32 mouse cellular contexts compared by ENCODE assay signal in the genomic region with DNA sequence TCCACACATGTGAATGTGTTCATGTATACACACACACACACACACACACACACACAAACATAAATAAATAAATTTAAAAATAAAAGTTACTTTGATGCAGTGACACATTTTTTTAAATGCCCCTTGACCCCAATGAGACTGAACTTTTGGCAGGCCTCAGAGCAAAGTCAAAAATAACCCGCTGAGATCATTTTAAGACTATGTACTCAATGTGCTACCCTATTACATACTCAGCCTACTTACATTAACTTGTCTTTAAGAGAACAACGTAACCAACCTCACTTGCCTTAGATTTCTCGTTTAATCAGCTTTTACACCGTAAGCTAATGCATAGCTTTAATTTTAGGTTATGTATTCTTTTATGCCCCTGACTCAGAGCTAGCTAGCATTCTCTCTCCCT. TPM values are rescaled to one million over a fixed set of nuclear protein-coding genes. Genes with fewer than 3 reads are reported as not detected.
DNase-seq lines count a peak whose midpoint lies in the region; ATAC-seq and TF ChIP-seq lines count a peak whose summit lies in the region.
"Had no signal": no experiment of that assay in that cellular context is flagged by ENCODE, and none has a peak within 500 bp of the region (broad histone marks: within the 10 kb centered on the region; RNA-seq: fewer than 3 reads in every experiment).

No protein-coding gene starts in this region.

- H3K9me3 ChIP-seq in heart, postnatal 0 days (replicated peaks; ENCODE audit: control insufficient read depth, low read length), result no peaks in the 10 kb centered on the region
- no peaks in the 10 kb centered on the region for H3K9me3 ChIP-seq in lung, postnatal 0 days (ENCODE audit: low read length)
- H3K9me3 ChIP-seq: embryonic facial prominence, embryonic 12.5 days; embryonic facial prominence, embryonic 15.5 days; G1E; heart, embryonic 12.5 days; heart, embryonic 15.5 days had no signal

- ATAC-seq in heart, postnatal 0 days (ENCODE audit: insufficient read depth, low read depth), result no peak
- no peak for ATAC-seq in lung, postnatal 0 days
- ATAC-seq in megakaryocyte progenitor cell, adult 5-6 weeks (replicated peaks; ENCODE audit: poor library complexity), result no peak
- ATAC-seq: forebrain, embryonic 14.5 days; forebrain, postnatal 0 days; hindbrain, postnatal 0 days; inflammation-experienced regulatory T-cells, adult 6 months had no signal

- peak; percentile 43 for DNase-seq in heart, postnatal 0 days (ENCODE audit: low spot score)
- DNase-seq in heart, adult 18-20 months, result no peak
- peak; percentile 72 for DNase-seq in lung, postnatal 0 days (ENCODE audit: low spot score)
- DNase-seq in lung, adult 18-20 months, result no peak
- DNase-seq in 3T3-L1 (ENCODE audit: low read depth, low spot score), result peak; percentile 23
- DNase-seq: adrenal gland, adult 8-10 months; adrenal gland, postnatal 36 days; B cell, adult 2 months; cerebellum, adult 2 months; cerebellum, adult 9-11 months; cerebellum, postnatal 25 days; forebrain, postnatal 0 days; gastrocnemius, adult 2 months; gastrocnemius, postnatal 14 days; heart, postnatal 14 days; heart, postnatal 4 days had no signal

- no peak overlapping the region for H3K4me2 ChIP-seq in heart, postnatal 0 days (ENCODE audit: low read depth, low read length)
- H3K4me2 ChIP-seq in lung, postnatal 0 days (replicated peaks; ENCODE audit: low read depth, low read length), result no peak overlapping the region
- H3K4me2 ChIP-seq: embryonic facial prominence, embryonic 12.5 days; embryonic facial prominence, embryonic 15.5 days; heart, embryonic 12.5 days; heart, embryonic 15.5 days; hindbrain, embryonic 14.5 days had no signal

- H3K36me3 ChIP-seq in heart, postnatal 0 days (replicated peaks; ENCODE audit: control insufficient read depth, insufficient read depth, low read length), result no peaks in the 10 kb centered on the region
- no peaks in the 10 kb centered on the region for H3K36me3 ChIP-seq in lung, postnatal 0 days (ENCODE audit: insufficient read depth, low read length)
- H3K36me3 ChIP-seq: embryonic facial prominence, embryonic 12.5 days; embryonic facial prominence, embryonic 15.5 days; G1E; heart, embryonic 12.5 days; heart, embryonic 15.5 days had no signal

- no peak overlapping the region for H3K27ac ChIP-seq in heart, postnatal 0 days (ENCODE audit: low read depth)
- no peak overlapping the region for H3K27ac ChIP-seq in lung, postnatal 0 days (ENCODE audit: low read length)
- H3K27ac ChIP-seq: embryonic facial prominence, embryonic 12.5 days; embryonic facial prominence, embryonic 15.5 days; gastrocnemius, adult 2 months; heart, embryonic 15.5 days; hindbrain, embryonic 14.5 days; hindbrain, postnatal 0 days had no signal

- TF ChIP-seq EP300 in heart, postnatal 0 days (IDR thresholded peaks at IDR 0.05; ENCODE audit: low read depth), result no peak
- TF ChIP-seq EP300 in lung, postnatal 0 days (IDR thresholded peaks at IDR 0.05), result no peak

- no peak for TF ChIP-seq CTCF in heart, postnatal 0 days (IDR thresholded peaks at IDR 0.05; ENCODE audit: low read depth)
- TF ChIP-seq CTCF in lung, postnatal 0 days (IDR thresholded peaks at IDR 0.05), result no peak

- peaks cover 10% of the 10 kb centered on the region; the same call in 1 of the 2 replicates for H3K27me3 ChIP-seq in heart, postnatal 0 days (ENCODE audit: control insufficient read depth, insufficient read depth, low read length)
- no peaks in the 10 kb centered on the region for H3K27me3 ChIP-seq in lung, postnatal 0 days (replicated peaks; ENCODE audit: insufficient read depth, low read length)
- H3K27me3 ChIP-seq: CH12.LX had no signal

- peaks cover 14% of the 10 kb centered on the region; the same call in 1 of the 2 replicates for H3K4me1 ChIP-seq in heart, postnatal 0 days (ENCODE audit: control insufficient read depth, insufficient read depth)
- peaks cover 10% of the 10 kb centered on the region; the same call in 1 of the 2 replicates for H3K4me1 ChIP-seq in lung, postnatal 0 days (ENCODE audit: insufficient read depth, low read depth, low read length)

- H3K9ac ChIP-seq in heart, postnatal 0 days (replicated peaks; ENCODE audit: low read depth, low read length), result no peak overlapping the region
- H3K9ac ChIP-seq in lung, postnatal 0 days (replicated peaks; ENCODE audit: low read depth), result no peak overlapping the region
- H3K9ac ChIP-seq: embryonic facial prominence, embryonic 12.5 days; embryonic facial prominence, embryonic 15.5 days; forebrain, postnatal 0 days; heart, embryonic 12.5 days; heart, embryonic 15.5 days; hindbrain, embryonic 14.5 days had no signal

- no peak overlapping the region for H3K4me3 ChIP-seq in heart, postnatal 0 days (ENCODE audit: low read depth, low read length)
- no peak overlapping the region for H3K4me3 ChIP-seq in lung, postnatal 0 days (ENCODE audit: low read depth, low read length)
- H3K4me3 ChIP-seq: embryonic facial prominence, embryonic 12.5 days; embryonic facial prominence, embryonic 15.5 days; gastrocnemius, adult 2 months; heart, embryonic 12.5 days; heart, embryonic 15.5 days had no signal

- WGBS in heart, postnatal 0 days, result 62% methylated on average over 4 of the region's 4 CpGs
- WGBS in lung, postnatal 0 days, result 69% methylated on average over 4 of the region's 4 CpGs

RNA-seq across cellular contexts. Expression of a gene that starts 2.8 kb away (rescaled TPM):
- 8.5 and 19.6 TPM in 2 replicates for total RNA-seq in heart, postnatal 0 days (2014; rRNA removed; ENCODE audit: low replicate concordance)
- 3.2 and 5.0 TPM in 2 replicates for polyA plus RNA-seq in heart, postnatal 0 days (2015; fragmentation: Nextera tagmentation; extraction: Ambion mirVana)
- total RNA-seq in heart, adult 18-20 months (2021), result 1 to 10 TPM; 3.8 to 3.9 TPM
- polyA plus RNA-seq in lung, postnatal 0 days (2015; fragmentation: Nextera tagmentation; extraction: Ambion mirVana), result 9.4 and 10.2 TPM in 2 replicates
- not detected in 2 replicates for total RNA-seq in megakaryocyte progenitor cell, adult 5-6 weeks (2015)
- not detected in 2 replicates for total RNA-seq in megakaryocyte progenitor cell, adult 5-6 weeks (2017)
- total RNA-seq: CH12.LX; common myeloid progenitor, adult 5-6 weeks had no signal
- polyA plus RNA-seq: G1E; inflammation-experienced regulatory T-cells, adult 6 months had no signal

RNA-seq across cellular contexts. Expression of a gene that starts 13.9 kb away (rescaled TPM):
- total RNA-seq in heart, postnatal 0 days (2014; rRNA removed; ENCODE audit: low replicate concordance), result not detected in 2 replicates
- polyA plus RNA-seq in heart, postnatal 0 days (2015; fragmentation: Nextera tagmentation; extraction: Ambion mirVana), result not detected in 2 replicates
- not detected for total RNA-seq in heart, adult 18-20 months (2021)
- not detected in 2 replicates for polyA plus RNA-seq in lung, postnatal 0 days (2015; fragmentation: Nextera tagmentation; extraction: Ambion mirVana)
- total RNA-seq in megakaryocyte progenitor cell, adult 5-6 weeks (2015), result not detected in 2 replicates
- total RNA-seq in megakaryocyte progenitor cell, adult 5-6 weeks (2017), result not detected in 2 replicates
- total RNA-seq: adrenal gland, adult 8-10 months; adrenal gland, postnatal 36 days; CH12.LX; common myeloid progenitor, adult 5-6 weeks; forebrain, postnatal 0 days; G1E; gastrocnemius, adult 2 months; gastrocnemius, postnatal 14 days; gastrocnemius, postnatal 4 days; heart, postnatal 14 days; heart, postnatal 4 days; hindbrain, postnatal 0 days had no signal
- polyA plus RNA-seq: cerebellum, adult 2 months; embryonic facial prominence, embryonic 12.5 days; embryonic facial prominence, embryonic 15.5 days; forebrain, embryonic 11.5 days; forebrain, embryonic 14.5 days; frontal cortex, adult 2 months; G1E; heart, embryonic 15.5 days; hindbrain, embryonic 11.5 days; inflammation-experienced regulatory T-cells, adult 6 months had no signal

Comparison
In these comparisons a context has a peak if more than half of its experiments do, and no peak if none do; other contexts are left out.
1. DNase-seq: peak in heart, postnatal 0 days (single experiment), lung, postnatal 0 days (single experiment) and 3T3-L1 (single experiment); none in heart, adult 18-20 months (0 of 2) and lung, adult 18-20 months (0 of 2).